ENCODE assay signal across 8 mouse cellular contexts in genomic region chr15:99803186-99803644, GRCm38 (mm10). TPM values are rescaled to one million over a fixed set of nuclear protein-coding genes. Genes with fewer than 3 reads are reported as not detected.
DNase-seq lines count a peak whose midpoint lies in the region; TF ChIP-seq lines count a peak whose summit lies in the region.

No protein-coding gene starts in this region.

- peaks cover 47% of the 10 kb centered on the region for H3K79me2 ChIP-seq in myocyte (ENCODE audit: control insufficient read depth, insufficient read depth)

- H3K27me3 ChIP-seq in limb, embryonic 10.5 days (ENCODE audit: low read depth, poor library complexity, severe bottlenecking) = no peaks in the 10 kb centered on the region
- no peaks in the 10 kb centered on the region for H3K27me3 ChIP-seq in myocyte (ENCODE audit: control insufficient read depth, insufficient read depth, insufficient read length)

- DNase-seq in heart, adult 11 months = peak; percentile 96
- no peak for DNase-seq in heart, postnatal 25 days (ENCODE audit: low spot score)
- DNase-seq in ZHBTc4 (ENCODE audit: low read depth, low spot score) = peak; percentile 53
- peak; percentile 46 for DNase-seq in heart, adult 8-10 months (ENCODE audit: low spot score)
- DNase-seq in limb, embryonic 10.5 days (ENCODE audit: low spot score) = peak; percentile 56
- DNase-seq in left cerebral cortex, postnatal 25 days (ENCODE audit: low spot score in 2 of 2) = no peak
- DNase-seq in layer of hippocampus, adult 2 months (ENCODE audit: low spot score in 2 of 2) = no peak

- peaks cover 76% of the 10 kb centered on the region for H3K36me3 ChIP-seq in limb, embryonic 10.5 days
- peaks cover 71% of the 10 kb centered on the region for H3K36me3 ChIP-seq in myocyte (ENCODE audit: control insufficient read depth, insufficient read depth)

- peak; percentile 66 for TF ChIP-seq POLR2A in myocyte (IDR thresholded peaks at IDR 0.05; ENCODE audit: insufficient read length, low read depth)

- peak overlapping the region; percentile 77 for H3K27ac ChIP-seq in limb, embryonic 10.5 days
- no peak overlapping the region for H3K27ac ChIP-seq in layer of hippocampus, adult 2 months

- TF ChIP-seq CTCF in layer of hippocampus, adult 2 months (conservative IDR thresholded peaks at IDR 0.05) = no peak

- no peak overlapping the region for H3K4me3 ChIP-seq in limb, embryonic 10.5 days
- H3K4me3 ChIP-seq in myocyte = no peak overlapping the region
- no peak overlapping the region for H3K4me3 ChIP-seq in layer of hippocampus, adult 2 months

- intact Hi-C loops in heart, postnatal 25 days (cut with DNase I) = no loop called here
- intact Hi-C loops in left cerebral cortex, postnatal 25 days (cut with DNase I) = loop anchor here (10.0 kb wide), 1 partner anchor 102 kb away; no protein-coding TSS in a partner anchor

- 16% methylated on average over 6 of the region's 6 CpGs for whole genome bisulfite sequencing in limb, embryonic 10.5 days

- peak overlapping the region; percentile 49 for H3K4me2 ChIP-seq in myocyte (ENCODE audit: low read depth)

- H3K9me3 ChIP-seq in limb, embryonic 10.5 days (replicated peaks) = no peaks in the 10 kb centered on the region

- no peak overlapping the region for H3ac ChIP-seq in myocyte (ENCODE audit: control insufficient read depth, insufficient read length)

- peaks cover 66% of the 10 kb centered on the region for H3K4me1 ChIP-seq in limb, embryonic 10.5 days

TF ChIP-seq in myocyte, 11 proteins besides CTCF, POLR2A, EP300 and RAD21:
- no peak for TF ChIP-seq TCF12 (IDR thresholded peaks at IDR 0.05; ENCODE audit: insufficient read depth, poor library complexity, severe bottlenecking)
- peak in 2 of 3 experiments; percentile 4 to 37 for TF ChIP-seq MYOD1 (IDR thresholded peaks at IDR 0.05; ENCODE audit: control insufficient read depth in 1 of 3, insufficient read length in 2 of 3, low read depth in 2 of 3)
- no peak for TF ChIP-seq SRF (IDR thresholded peaks at IDR 0.05; ENCODE audit: control insufficient read depth, insufficient read length, low read depth)
- peak; percentile 59 for TF ChIP-seq POLR2AphosphoS2 (IDR thresholded peaks at IDR 0.05; ENCODE audit: insufficient read length, low read depth)
- peak; percentile 79 for TF ChIP-seq CEBPB (IDR thresholded peaks at IDR 0.05; ENCODE audit: insufficient read depth, poor library complexity, severe bottlenecking)
- TF ChIP-seq E2F4 (IDR thresholded peaks at IDR 0.05; ENCODE audit: insufficient read depth) = no peak
- no peak for TF ChIP-seq TCF3 (IDR thresholded peaks at IDR 0.05; ENCODE audit: insufficient read length, low read depth)
- TF ChIP-seq USF1 (IDR thresholded peaks at IDR 0.05; ENCODE audit: low read depth) = no peak
TF ChIP-seq in myocyte: peak in this region for 3.

RNA-seq across cellular contexts. Expression of gene Cers5, which starts 30.5 kb away (rescaled TPM):
- 10 to 100 TPM; 18.2 to 18.5 TPM for total RNA-seq in heart, postnatal 25 days (2021)
- total RNA-seq in heart, adult 8-10 months (2022) = 10 to 100 TPM; 17.8 to 23.6 (median 18.1) TPM
- 68.2 and 75.6 TPM in 2 replicates for polyA plus RNA-seq in limb, embryonic 10.5 days (2016; fragmentation: Nextera tagmentation; extraction: Ambion mirVana)
- polyA plus RNA-seq in myocyte (2012; fragmentation: generic; extraction: Trizol) = 68.6 TPM
- 10 to 100 TPM; 38.8 to 39.6 TPM for total RNA-seq in left cerebral cortex, postnatal 25 days (2021)
- 10 to 100 TPM; 28.4 to 29.9 TPM for total RNA-seq in layer of hippocampus, adult 2 months (2021)

Comparison
In these comparisons a context has a peak if more than half of its experiments do, and no peak if none do; other contexts are left out.
1. DNase-seq: peak in heart, adult 11 months (single experiment), ZHBTc4 (single experiment), heart, adult 8-10 months (single experiment) and limb, embryonic 10.5 days (single experiment); none in heart, postnatal 25 days (single experiment), left cerebral cortex, postnatal 25 days (0 of 2) and layer of hippocampus, adult 2 months (0 of 2).